Mouse (Mus musculus) heart, adult 2 months (tissue): ENCODE measurements around the gene Rapgef2.

Experiments
- CTCF ChIP-seq: fragments of 200-600 bp; IDR thresholded peaks from 2 replicates; pipeline ENCODE4 v1.8.1; 2022; ENCODE audit warnings: antibody characterized with exemption, mild to moderate bottlenecking, moderate library complexity
- EP300 ChIP-seq: fragments of 200-500 bp; IDR thresholded peaks from 2 replicates; pipeline ENCODE4 v1.6.1; 2011; ENCODE audit warnings: low read depth, low read length, control low read depth; ENCODE audit not compliant: insufficient read depth
- POLR2A ChIP-seq: fragments of 200-500 bp; IDR thresholded peaks from 2 replicates; pipeline ENCODE4 v1.6.1; 2011; ENCODE audit warnings: mild to moderate bottlenecking, low read depth, low read length, control low read depth; ENCODE audit not compliant: insufficient read depth

DNA sequence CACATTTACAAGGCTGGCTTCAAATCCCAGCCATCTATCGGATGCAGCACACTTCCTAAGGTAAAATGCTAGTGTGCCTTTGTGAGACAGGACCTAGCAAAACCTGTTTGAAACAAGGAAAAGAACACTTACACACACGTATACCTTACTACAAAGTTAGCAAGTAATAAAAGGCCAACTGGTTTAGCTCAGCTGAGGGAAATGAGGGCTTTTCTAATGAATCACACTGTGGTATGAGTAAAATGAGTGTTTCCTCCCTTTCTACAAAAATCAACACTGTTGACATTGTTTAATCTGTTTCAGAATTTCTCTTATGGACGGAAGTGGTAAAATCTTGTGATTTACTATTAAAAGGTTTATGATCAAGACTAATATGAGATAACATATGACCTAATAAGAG, 104.0 kb downstream of the Rapgef2 start:
- no peak for TF ChIP-seq CTCF
- TF ChIP-seq POLR2A, result no peak
- TF ChIP-seq EP300, result no peak
